Mouse (Mus musculus) gastrocnemius, postnatal 4 days (tissue): ENCODE measurements around the gene Kdm4c. TPM values are rescaled to one million over a fixed set of nuclear protein-coding genes. Genes with fewer than 3 reads are reported as not detected.
"Not testable (repeated sequence)": the region's sequence is repeated elsewhere in the genome, so short reads cannot be mapped to it uniquely, and the experiment has no call there.

ENCODE experiments used
- DNase-seq, 2 experiments: peaks; one replicate each; pipeline ENCODE4 v3.0.0; 2021 to 2022; ENCODE audit warnings: low spot score in 2 of 2, mixed read lengths in 2 of 2
- long read RNA-seq, 2 experiments: library from polyadenylated mRNA; stranded (forward); transcript quantifications; one replicate each; pipeline ENCODE4 v2.0.0; 2021
- total RNA-seq, 2 experiments: library from RNA; stranded (reverse); gene quantifications; 2 replicates each; pipeline ENCODE4 v1.2.3; 2021

Kdm4c gene
- total RNA-seq: 10 to 100 TPM; 18.3 to 19.2 TPM
- long read RNA-seq, experiment 1, full-length matches to known transcripts: 14 of 24 reads
- long read RNA-seq, experiment 1, partial matches to known transcripts: 3 of 24 reads
- long read RNA-seq, experiment 1, other reads (novel, unspliced or antisense): 7 of 24 reads
- long read RNA-seq, experiment 2, full-length matches to known transcripts: 9 of 18 reads
- long read RNA-seq, experiment 2, partial matches to known transcripts: 2 of 18 reads
- long read RNA-seq, experiment 2, other reads (novel, unspliced or antisense): 7 of 18 reads

DNA sequence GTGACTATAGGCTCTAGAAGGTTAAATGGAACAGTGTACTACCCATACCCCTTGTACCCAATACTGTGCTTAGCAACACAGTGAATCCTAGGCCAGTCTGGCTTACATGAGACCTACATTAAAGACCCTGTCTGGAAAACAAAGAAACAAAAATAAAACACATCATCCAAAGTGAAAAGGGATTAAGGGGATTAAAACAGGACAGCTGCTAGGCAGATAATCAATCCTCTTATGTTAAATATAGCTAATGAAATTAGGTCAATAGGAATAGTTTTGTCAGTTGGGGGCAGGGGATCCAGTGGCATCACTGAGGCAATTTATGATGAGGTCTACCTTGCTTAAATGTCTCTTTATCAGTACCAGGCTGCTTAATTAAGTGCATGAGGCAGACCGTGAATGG is at the start of gene Kdm4c:
Gene Kdm4c, plus strand, starts transcription at position 322 of the 400 bp plus-strand sequence.
- no peak for DNase-seq

DNA sequence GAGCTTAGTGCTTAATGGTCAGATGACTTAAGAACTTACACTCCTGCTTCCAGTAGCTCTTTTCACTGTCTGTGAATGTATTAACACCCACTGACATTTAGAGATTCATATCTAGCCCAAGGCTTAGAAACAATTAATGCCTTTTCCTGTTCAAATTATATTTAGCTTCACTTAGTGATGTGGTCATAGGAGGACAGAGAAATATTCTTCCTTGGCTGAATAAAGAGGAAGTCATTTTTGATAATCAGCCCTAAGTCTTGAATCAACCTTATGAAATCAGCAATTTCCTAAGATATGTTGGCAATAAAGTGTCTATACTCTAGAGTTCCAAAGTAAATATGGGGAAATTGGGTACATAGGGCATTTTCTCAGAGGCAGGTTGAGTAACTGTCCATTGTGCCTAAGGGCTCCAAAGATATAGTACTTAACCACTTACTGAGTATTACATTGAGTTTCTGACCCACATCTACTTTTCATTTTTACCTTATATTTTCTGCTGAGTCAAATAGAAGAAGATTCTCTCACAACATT is 41.0 kb upstream of the Kdm4c start:
- DNase-seq: no peak

DNA sequence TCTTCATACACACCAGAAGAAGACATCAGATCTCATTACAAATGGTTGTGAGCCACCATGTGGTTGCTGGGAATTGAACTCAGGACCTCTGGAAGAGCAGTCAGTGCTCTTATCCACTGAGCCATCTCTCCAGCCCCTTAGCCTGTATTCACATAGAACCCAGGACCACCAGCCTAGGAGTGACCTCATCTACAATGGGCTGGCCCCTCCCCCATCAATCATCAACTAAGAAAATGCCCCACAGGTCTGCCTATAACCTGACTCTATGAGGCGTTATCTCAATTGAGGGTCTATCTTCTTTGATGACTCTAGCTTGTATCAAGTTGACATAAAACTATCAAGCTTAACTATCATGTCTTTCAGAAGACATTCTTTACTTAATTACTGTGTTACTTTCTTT is 20.5 kb upstream of the Kdm4c start:
- not testable (repeated sequence) for DNase-seq

DNA sequence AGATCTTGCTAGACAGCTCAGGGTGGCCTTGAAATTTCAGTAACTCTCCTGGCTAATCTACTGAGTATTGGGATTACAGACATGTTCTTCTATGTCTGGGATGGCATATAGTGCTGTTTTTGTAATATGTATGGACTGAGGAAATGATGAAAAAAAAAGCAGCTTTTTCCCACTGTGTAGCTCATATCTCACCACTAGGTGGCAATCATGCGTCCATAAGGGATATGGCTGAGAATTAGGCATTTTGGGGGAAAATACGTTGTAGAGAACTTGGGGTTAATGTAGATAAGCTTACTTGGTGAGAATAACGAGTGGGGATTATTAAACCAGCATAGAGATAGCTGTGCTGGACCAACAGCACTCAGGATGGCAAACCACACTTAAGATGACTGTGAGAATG is 19.9 kb upstream of the Kdm4c start:
- DNase-seq: no peak

DNA sequence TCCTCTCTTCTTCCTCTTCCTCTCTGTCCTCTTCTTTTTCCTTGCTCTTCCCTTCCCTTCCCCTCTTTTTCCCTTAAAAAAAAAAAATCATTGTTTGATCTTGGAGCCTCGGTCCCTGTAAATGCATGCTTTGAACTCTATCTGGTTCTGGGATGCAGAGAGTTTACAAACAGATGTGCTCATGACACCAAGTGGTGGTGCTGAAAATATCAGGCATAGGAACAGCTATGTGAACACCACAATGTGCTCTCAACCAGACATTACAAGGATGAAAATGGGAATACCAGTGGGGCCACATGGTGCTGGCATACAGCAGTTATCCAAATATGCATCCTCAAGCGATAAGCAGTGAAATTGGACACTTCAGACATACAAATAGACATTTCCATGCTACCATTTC is 18.1 kb upstream of the Kdm4c start:
- DNase-seq: no peak

DNA sequence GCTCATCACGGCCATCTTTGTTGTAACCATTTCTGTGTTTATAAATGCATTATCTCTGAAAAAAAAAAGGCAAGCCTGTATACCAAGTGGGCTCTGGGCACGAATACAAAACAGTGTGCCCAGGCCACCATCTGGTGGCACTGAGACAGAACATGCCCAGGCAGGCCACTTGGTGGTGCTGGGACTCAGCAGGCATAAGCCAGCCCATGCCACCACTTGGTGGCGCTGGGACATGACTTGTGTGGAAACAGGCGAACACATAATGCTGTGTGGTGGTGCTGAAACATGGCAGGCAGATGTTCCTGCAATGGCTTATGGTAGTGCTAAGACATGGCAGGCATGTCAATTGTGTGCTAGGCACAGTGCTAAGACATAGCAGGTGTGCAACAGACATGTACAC is 11.3 kb upstream of the Kdm4c start:
- DNase-seq: no peak

DNA sequence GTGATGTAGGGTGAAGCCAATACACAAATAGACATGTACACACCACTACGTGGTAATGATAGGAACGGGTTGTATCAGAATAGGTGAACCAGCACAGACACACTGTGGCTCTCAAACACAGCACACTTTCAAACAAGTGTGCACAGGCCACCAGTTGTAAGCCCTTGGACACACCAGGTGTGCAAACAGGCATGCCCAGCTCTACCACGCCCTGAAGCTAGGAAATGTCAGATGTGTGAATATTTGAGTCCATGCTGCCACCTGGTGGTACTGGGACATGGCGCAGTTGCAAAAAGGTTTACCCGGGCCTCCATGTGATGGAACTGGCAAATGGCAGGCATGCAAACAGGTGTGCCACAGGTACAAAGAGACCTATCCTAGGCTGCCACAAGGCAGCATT is 10.9 kb upstream of the Kdm4c start:
- DNase-seq: no peak

DNA sequence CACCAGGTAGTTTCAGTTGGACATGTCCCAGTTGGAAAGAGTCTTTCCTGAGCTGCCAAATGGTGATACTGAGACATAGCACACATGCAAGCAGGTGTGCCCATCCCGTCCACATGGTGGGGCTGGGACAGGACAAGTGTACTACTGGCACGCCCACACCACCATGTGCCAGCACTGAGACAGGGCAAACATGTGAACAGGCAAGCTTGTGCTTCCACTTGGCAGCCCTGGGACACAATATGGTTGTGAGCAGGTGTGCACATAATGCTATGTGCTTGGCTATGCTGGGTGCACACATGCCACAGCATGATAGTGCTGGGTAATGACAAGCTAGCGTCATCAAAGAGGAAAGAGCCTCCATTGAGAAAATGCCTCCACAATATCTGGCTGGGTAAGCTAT is 8.8 kb upstream of the Kdm4c start:
- no peak for DNase-seq

DNA sequence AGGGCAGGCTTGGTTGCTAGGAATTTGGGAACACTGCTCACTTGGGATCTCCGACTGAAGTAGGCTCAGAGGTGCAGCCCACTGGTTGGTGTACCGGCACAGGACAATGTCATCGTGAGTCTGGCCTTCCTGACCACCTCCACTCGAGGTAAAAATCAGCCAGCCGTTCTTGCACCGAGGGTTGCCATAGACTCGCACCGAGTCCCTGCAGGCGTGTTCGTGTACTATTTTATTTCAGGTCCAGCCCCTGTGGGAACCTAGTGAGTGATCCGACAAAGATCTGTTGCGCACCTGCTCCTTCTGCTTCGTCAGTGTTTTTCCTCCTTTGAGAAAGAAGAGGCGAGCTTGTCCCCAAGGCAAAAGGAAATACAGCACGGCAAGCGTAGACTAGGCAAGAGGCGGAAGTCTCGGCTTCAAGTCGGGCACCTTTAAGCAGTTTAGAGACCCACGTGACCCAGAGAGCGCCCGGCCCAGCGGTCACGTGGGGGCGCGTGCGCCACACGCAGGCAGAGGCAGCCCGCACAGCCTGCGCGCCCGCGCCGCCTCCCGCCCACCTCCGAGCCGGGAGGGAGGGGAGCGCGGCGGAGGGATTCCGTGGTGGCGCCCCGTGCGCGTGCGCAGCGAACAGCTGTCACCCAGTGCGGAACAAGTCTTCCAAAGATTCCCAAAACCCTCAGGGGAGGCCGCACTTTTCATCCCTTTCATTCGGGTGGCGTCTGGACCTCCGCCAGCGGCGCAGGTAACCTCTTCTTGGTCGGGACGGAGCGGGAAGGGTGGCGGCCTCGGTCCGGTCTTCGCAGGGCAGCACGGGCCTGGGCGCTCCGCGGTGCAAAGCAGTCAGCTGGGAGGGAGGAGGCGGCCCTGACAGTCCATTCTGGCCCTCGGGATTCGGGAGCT is 9.3 kb downstream of the Kdm4c start:
- DNase-seq: peak; percentile 97

DNA sequence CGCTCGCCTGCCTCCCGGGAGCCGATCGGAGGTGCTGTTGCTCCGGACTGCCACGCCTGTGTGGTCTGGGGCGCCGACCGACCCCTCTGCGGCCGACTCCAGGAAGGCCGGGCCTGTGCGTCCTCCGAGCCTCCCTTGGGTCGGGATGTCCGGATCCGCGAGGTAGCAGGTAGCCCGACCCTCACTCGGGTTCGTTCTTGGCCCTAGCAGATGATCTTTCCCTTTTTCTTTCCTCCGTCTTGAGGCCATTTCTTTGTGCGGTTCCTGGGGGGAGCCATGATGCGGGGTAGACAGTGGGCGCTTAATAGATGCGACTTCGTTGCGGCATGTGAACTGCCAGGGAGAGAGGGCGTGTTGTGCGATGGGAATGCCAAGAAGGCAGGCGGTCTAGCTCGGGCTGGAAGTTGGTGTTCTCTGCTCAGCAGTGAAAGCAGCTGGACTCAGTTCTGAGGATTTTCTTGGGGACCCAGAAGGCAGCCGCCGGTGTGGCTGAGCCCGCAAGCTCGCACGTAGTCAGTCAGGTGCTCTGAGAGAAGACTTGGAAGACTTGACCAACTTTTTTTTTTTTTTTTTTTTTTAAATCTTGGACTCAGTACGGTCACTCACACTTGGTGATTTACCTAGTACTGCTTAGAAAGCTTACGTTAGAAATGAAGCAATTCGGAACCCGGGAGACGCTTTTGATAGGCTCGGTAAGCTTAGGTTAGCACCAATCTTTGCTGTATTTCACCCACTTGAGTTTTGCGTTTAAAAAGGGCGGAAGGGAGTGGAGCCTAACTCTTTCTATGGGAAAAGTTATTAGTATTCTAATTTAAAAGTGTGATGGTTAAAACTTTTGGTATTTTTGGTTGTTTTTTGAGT is 10.2 kb downstream of the Kdm4c start:
- DNase-seq: no peak

DNA sequence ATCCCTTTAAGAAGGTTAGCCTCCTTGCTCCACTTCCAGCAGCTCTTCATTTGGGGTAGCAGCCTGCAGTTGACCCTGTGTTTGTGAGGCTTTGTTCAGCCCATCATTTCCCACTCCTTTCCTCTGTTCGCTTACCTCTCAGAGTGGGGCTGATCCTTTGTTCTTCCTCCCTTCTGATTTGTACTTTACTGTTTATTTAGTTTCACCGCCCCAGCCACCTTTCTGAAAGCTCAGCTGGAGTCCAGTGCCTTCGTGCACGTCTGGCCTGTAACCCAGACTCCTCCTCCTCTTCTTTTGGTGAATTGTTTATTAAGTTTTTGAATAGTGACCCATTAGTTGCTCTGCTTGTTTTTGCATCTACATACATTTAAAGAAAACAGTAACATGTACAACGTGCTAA is 15.6 kb downstream of the Kdm4c start:
- DNase-seq: no peak

DNA sequence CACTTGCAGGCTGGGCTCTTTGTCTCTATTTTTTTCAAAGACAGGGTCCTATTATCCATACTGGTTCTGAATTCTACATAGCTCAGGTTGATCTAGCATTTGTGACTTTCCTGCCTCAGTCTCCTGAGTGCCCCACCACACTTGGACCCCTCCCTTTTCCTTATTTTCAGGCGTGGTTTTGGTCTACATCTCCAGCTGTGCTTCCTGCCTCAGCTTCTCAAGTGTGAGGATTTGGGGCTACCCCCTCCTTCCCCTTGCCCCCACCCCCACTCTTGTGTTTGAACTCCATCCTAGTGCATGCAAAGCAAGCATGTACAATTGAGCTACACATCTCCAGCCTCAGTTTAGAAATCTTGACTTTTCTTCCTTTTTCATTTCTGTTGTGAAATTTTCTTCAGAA is 16.2 kb downstream of the Kdm4c start:
- DNase-seq: no peak

DNA sequence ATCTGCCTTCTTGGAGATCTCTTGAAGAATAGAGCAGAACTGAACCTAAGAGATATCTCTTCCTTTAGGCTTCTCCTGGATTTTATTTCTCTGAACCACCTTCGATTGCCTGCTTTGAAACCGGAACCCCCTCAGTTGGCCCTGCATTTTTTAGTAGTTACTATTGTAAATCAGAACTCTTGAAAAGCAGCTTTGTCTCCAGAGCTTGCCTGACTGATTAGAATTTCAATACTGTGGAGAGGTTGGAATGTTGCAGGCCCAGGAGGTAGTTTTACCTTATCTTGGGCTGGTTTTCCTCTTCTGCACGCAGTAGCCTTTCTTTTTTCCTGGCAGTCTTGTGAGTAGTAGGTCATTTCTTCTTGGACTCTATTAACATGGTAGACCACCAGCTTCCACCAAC is 17.0 kb downstream of the Kdm4c start:
- DNase-seq: no peak

DNA sequence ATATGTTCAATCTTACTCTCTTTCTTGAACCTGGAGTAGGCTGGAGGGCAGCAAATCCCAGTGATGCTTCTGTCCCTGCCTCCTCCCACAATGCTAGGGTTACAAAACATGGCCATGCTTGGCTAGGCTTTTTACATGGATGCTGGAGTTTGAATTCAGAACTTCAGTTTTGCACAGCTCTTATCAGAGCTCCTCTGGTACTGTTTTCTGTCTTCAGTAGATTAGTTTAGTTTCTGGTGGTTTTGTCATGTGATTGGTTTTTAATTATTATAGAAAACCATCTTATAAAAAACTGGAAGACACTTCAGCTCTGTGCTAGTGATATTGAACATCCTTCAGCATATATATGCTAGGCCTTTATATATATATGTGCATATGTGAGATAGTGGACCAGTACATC is 19.6 kb downstream of the Kdm4c start:
- DNase-seq: no peak

DNA sequence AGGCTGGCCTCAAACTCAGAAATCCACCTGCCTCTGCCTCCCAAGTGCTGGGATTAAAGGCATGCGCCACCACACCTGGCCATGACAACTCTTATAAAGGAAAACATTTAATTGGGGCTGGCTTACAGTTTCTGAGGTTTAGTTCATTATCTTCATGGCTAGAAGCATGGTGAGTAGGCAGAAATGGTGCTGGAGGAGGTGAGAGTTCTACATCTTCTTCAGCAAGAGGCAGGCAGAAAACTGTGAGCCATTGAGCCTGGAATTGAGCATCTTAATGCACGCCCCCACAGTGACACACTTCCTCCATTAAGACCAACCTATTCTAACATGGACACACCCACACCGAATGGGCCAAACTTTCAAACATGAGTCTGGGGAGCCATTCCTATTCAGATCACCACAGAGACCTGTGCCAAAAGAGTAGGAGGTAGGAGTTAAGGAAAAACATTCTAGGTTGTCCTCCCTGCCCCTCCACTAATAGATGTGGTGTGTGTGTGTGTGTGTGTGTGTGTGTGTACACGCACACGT is 22.2 kb downstream of the Kdm4c start:
- no peak for DNase-seq

DNA sequence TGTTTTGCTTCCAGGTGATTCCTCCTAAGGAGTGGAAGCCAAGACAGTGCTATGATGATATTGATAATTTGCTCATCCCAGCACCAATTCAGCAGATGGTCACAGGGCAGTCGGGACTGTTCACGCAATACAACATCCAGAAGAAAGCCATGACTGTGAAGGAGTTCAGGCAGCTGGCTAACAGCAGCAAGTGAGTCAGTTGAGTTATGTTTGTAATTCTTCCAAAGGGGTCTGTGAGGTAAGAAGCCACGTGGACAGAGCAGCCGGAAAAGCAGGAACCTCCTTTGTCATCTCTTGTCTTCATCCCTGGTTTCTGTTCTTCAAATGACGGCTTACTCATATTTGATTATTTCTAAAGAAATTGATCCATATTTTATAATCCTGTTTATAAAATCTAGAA is 28.9 kb downstream of the Kdm4c start:
- no peak for DNase-seq

DNA sequence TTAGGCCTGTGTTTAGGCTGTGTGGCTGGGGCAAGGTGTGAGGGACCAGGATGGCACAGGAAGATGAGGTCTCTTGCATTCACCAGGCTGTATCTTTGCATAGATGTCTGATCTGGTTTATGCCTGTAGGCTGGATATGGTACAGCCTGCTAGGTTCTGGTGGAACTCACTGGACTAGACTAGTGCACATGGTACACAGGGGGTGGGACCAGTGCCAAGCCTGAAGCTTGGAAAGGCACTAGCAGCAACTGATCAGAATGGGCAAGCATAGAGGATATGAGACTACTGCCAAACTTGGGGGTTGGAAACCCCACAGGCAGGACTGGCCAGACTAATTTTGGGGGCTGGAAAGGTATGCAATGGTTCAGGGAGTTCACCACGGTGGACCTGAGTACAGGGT is 35.2 kb downstream of the Kdm4c start:
- no peak for DNase-seq

DNA sequence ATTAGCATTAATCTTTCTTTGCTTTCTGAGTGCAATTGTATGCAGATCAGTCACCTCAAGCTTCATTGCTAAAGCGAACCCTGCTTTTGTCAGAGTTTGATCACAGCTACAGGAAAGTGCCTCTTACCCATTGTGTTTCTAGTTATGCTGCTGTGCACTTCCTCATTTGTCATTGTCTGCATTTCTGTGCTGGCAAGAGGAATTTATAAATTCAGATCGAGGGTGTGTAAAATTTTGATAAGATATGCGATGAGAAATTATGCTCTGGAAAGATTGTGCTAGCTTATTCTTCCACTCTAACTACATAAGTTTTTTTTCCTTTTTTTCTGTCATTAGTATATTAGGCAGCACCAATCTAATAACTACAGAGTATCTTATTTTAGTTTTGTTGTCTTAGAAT is 37.9 kb downstream of the Kdm4c start:
- DNase-seq: no peak

DNA sequence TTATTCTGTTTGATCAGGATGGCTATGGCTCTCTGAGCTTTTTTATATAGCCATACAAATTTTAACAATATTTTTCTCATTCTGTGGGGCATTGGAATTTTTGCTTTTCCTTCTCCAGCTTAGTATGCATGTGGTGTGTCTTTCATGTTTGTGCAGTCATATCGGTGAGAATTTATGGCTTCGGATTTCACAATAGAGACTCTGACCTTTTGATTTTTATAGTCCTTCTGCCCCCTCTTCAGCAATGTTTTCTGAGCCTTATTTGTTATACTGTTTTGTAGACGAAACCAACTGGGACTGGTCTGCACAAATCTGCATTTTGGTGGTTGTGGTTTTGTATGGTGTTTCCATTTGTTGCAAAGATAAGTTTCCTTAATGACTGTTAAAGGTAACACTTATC is 45.6 kb downstream of the Kdm4c start:
- DNase-seq: no peak

DNA sequence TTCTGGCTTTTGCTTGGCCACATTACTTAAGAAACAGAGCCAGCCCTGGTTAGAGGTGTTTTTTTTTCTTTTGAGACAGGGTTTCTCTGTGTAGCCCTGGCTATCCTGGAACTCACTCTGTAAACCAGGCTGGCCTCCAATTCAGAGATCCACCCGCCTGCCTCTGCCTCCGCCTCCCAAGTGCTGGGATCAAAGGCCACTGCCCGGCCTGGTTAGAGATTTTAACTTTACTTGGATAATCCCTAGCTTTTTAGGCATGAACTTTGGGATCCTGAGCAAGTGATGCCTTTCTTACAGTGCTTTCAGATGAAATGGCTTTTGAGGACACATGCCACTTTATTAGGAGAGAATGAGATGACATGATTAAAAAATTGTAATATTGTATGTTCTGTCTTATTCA is 52.4 kb downstream of the Kdm4c start:
- no peak for DNase-seq
